Mouse (Mus musculus): ENCODE measurements around the gene Drd5. TPM values are rescaled to one million over a fixed set of nuclear protein-coding genes. Genes with fewer than 3 reads are reported as not detected.

The Drd5 gene
- polyA plus RNA-seq (2014; fragmentation: Illumina TruSeq; extraction: RNeasy Lipid Tissue Mini Kit (QIAGEN cat#74804); ENCODE audit: low read depth, low replicate concordance) = not detected

GRCm38 (mm10) chr5:38318966-38319786 lies at the start of gene Drd5:
Gene Drd5, plus strand, starts transcription at chr5:38319367.

GRCm38 (mm10) chr5:38275771-38276170 lies 43.4 kb upstream of the Drd5 start, which contains the start of gene Otop1:
Gene Otop1, plus strand, starts transcription at chr5:38275972.

Other genes with a start within 250 kb of the Drd5 start
- gene Nsg1, start 159.5 kb upstream of the Drd5 start, polyA plus RNA-seq (2014; fragmentation: Illumina TruSeq; extraction: RNeasy Lipid Tissue Mini Kit (QIAGEN cat#74804); ENCODE audit: low read depth, low replicate concordance) = 6.4 TPM
- 3.2 TPM for gene Zbtb49, start 98.9 kb upstream of the Drd5 start, polyA plus RNA-seq (2014; fragmentation: Illumina TruSeq; extraction: RNeasy Lipid Tissue Mini Kit (QIAGEN cat#74804); ENCODE audit: low read depth, low replicate concordance)
- gene Lyar, start 98.9 kb upstream of the Drd5 start, polyA plus RNA-seq (2014; fragmentation: Illumina TruSeq; extraction: RNeasy Lipid Tissue Mini Kit (QIAGEN cat#74804); ENCODE audit: low read depth, low replicate concordance) = 30.0 TPM
- 20.2 TPM for gene Tmem128, start 59.2 kb upstream of the Drd5 start, polyA plus RNA-seq (2014; fragmentation: Illumina TruSeq; extraction: RNeasy Lipid Tissue Mini Kit (QIAGEN cat#74804); ENCODE audit: low read depth, low replicate concordance)
- gene Otop1, start 43.4 kb upstream of the Drd5 start, polyA plus RNA-seq (2014; fragmentation: Illumina TruSeq; extraction: RNeasy Lipid Tissue Mini Kit (QIAGEN cat#74804); ENCODE audit: low read depth, low replicate concordance) = 0.81 TPM
- 1.3 TPM for gene Slc2a9, start 183.8 kb downstream of the Drd5 start, polyA plus RNA-seq (2014; fragmentation: Illumina TruSeq; extraction: RNeasy Lipid Tissue Mini Kit (QIAGEN cat#74804); ENCODE audit: low read depth, low replicate concordance)
- 102 TPM for gene Wdr1, start 243.9 kb downstream of the Drd5 start, polyA plus RNA-seq (2014; fragmentation: Illumina TruSeq; extraction: RNeasy Lipid Tissue Mini Kit (QIAGEN cat#74804); ENCODE audit: low read depth, low replicate concordance)